Mouse (Mus musculus) v-Abl transformed pro-B cells (cell line): ENCODE data around the gene Mul1.

Experiments used
- in situ Hi-C, 2 experiments: fragments of 400-800 bp; cut with MboI; formaldehyde crosslinking; loops; one replicate each; pipeline ENCODE4 v1.15.1; 2025; ENCODE audit not compliant: unreplicated experiment in 2 of 2

Gene Mul1

GRCm38 (mm10) chr4:138458171-138458570 lies 23.7 kb downstream of the Mul1 start:
- in situ Hi-C loops: no loop called here

GRCm38 (mm10) chr4:138458735-138459440 lies 24.4 kb downstream of the Mul1 start:
- in situ Hi-C loops: no loop called here

GRCm38 (mm10) chr4:138459775-138460174 lies 25.3 kb downstream of the Mul1 start:
- in situ Hi-C loops: no loop called here

GRCm38 (mm10) chr4:138460910-138461309 lies 26.4 kb downstream of the Mul1 start:
- in situ Hi-C loops: no loop called here

GRCm38 (mm10) chr4:138461471-138461870 lies 27.0 kb downstream of the Mul1 start:
- in situ Hi-C loops: no loop called here

GRCm38 (mm10) chr4:138462971-138463831 lies 28.7 kb downstream of the Mul1 start:
- in situ Hi-C loops: no loop called here

GRCm38 (mm10) chr4:138463832-138464487 lies 29.5 kb downstream of the Mul1 start:
- in situ Hi-C loops: no loop called here

GRCm38 (mm10) chr4:138464667-138465353 lies 30.3 kb downstream of the Mul1 start:
- in situ Hi-C loops: no loop called here

GRCm38 (mm10) chr4:138465446-138465845 lies 31.0 kb downstream of the Mul1 start:
- in situ Hi-C loops: no loop called here

GRCm38 (mm10) chr4:138466690-138467089 lies 32.2 kb downstream of the Mul1 start:
- in situ Hi-C loops: no loop called here

GRCm38 (mm10) chr4:138467451-138467850 lies 33.0 kb downstream of the Mul1 start:
- in situ Hi-C loops: no loop called here

GRCm38 (mm10) chr4:138469080-138469479 lies 34.6 kb downstream of the Mul1 start:
- in situ Hi-C loops: no loop called here

- in situ Hi-C loops: no loop called here
Measured at GRCm38 (mm10) chr4:138471241-138471640, 36.8 kb downstream of the Mul1 start.

- in situ Hi-C loops: no loop called here
Measured at GRCm38 (mm10) chr4:138479595-138479994, 45.1 kb downstream of the Mul1 start.

GRCm38 (mm10) chr4:138480962-138481361 lies 46.5 kb downstream of the Mul1 start:
- in situ Hi-C loops: no loop called here

- in situ Hi-C loops: no loop called here
Measured at GRCm38 (mm10) chr4:138482721-138483120, 48.2 kb downstream of the Mul1 start.

GRCm38 (mm10) chr4:138488241-138488640 lies 53.8 kb downstream of the Mul1 start:
- in situ Hi-C loops: no loop called here

- in situ Hi-C loops: no loop called here
Measured at GRCm38 (mm10) chr4:138491088-138491487, 56.6 kb downstream of the Mul1 start.
